Mouse (Mus musculus) stomach, postnatal 0 days (tissue): ENCODE data around the gene Kdm1a. TPM values are rescaled to one million over a fixed set of nuclear protein-coding genes. Genes with fewer than 3 reads are reported as not detected.

Experiments used
- ATAC-seq: fragments of 200-750 bp; cut with Nextera tagmentation; 2 replicates; pipeline ENCODE4 v1.8.0; 2017; ENCODE audit not compliant: low FRiP score, low TSS enrichment
- DNase-seq: peaks from one replicate; pipeline ENCODE4 v3.0.0-alpha.2; 2016; ENCODE audit warnings: low spot score
- H3K27ac ChIP-seq: fragments of 300-500 bp; sonication (generic); replicated peaks from 2 replicates; pipeline ENCODE4 v1.5.1; 2014; ENCODE audit warnings: mild to moderate bottlenecking, control low read depth
- H3K27me3 ChIP-seq: fragments of 300-500 bp; sonication (generic); 2 replicates; pipeline ENCODE4 v1.6.1; 2014; ENCODE audit warnings: low read length; ENCODE audit not compliant: control insufficient read depth, insufficient read depth
- H3K36me3 ChIP-seq: fragments of 300-500 bp; sonication (generic); 2 replicates; pipeline ENCODE4 v1.6.1; 2014; ENCODE audit warnings: low read length, mixed read lengths; ENCODE audit not compliant: control insufficient read depth, insufficient read depth
- H3K4me1 ChIP-seq: fragments of 300-500 bp; sonication (generic); replicated peaks from 2 replicates; pipeline ENCODE4 v1.6.1; 2014; ENCODE audit warnings: antibody characterized with exemption; ENCODE audit not compliant: control insufficient read depth, insufficient read depth
- H3K4me2 ChIP-seq: fragments of 300-500 bp; sonication (generic); replicated peaks from 2 replicates; pipeline ENCODE4 v1.6.1; 2014; ENCODE audit warnings: low read depth, mild to moderate bottlenecking, control low read depth, moderate library complexity
- H3K4me3 ChIP-seq: fragments of 300-500 bp; sonication (generic); 2 replicates; pipeline ENCODE4 v1.5.1; 2014; ENCODE audit warnings: low read depth, low read length, control low read depth
- H3K9ac ChIP-seq: fragments of 300-500 bp; sonication (generic); 2 replicates; pipeline ENCODE4 v1.6.1; 2014; ENCODE audit warnings: mild to moderate bottlenecking, low read length, control low read depth, mixed read lengths
- H3K9me3 ChIP-seq: fragments of 300-500 bp; sonication (generic); 2 replicates; pipeline ENCODE4 v1.6.1; 2016; ENCODE audit warnings: low read length; ENCODE audit not compliant: control insufficient read depth
- CTCF ChIP-seq: IDR thresholded peaks from 2 replicates; pipeline ENCODE4 v1.5.1; 2016; ENCODE audit warnings: antibody characterized with exemption, low read depth, mild to moderate bottlenecking, moderate library complexity
- EP300 ChIP-seq: optimal IDR thresholded peaks from 2 replicates; pipeline ENCODE3; 2016; ENCODE audit warnings: antibody characterized with exemption
- WGBS: fragments of 180-500 bp; shearing (Covaris S2); extraction: QIAGEN DNeasy Blood & Tissue Kit; methylation state at CpG from one replicate; pipeline ENCODE4 v1.1.7; 2014; 5-methylcytosine and 5-hydroxymethylcytosine counted together
- polyA plus RNA-seq: library from polyadenylated mRNA; unstranded; fragments of >200 nt; fragmentation: Nextera tagmentation; extraction: Ambion mirVana; gene quantifications from 2 replicates; pipeline ENCODE4 v1.2.1, GENCODE M21; 2015

The Kdm1a gene
- polyA plus RNA-seq, 1 experiment from 2014 or later = 13.8 TPM

- TF ChIP-seq CTCF = no peak
- TF ChIP-seq EP300 = no peak
- Histone ChIP-seq H3K4me3 (no peak overlapping the region), H3K9ac (no peak overlapping the region), H3K4me2 (no peak overlapping the region), H3K9me3 (no peaks in the 10 kb centered on the region), H3K4me1 (no peaks in the 10 kb centered on the region), H3K36me3 (peaks cover 2% of the 10 kb centered on the region; the same call in 1 of the 2 replicates), H3K27ac (no peak overlapping the region), H3K27me3 (no peaks in the 10 kb centered on the region)
- no peak for ATAC-seq
- WGBS = 72% methylated on average over 4 of the region's 4 CpGs
- DNase-seq = no peak
Observed at GRCm38 (mm10) chr4:136588003-136588402, 14.5 kb downstream of the Kdm1a start.

GRCm38 (mm10) chr4:136587221-136587827, 15.2 kb downstream of the Kdm1a start:
- Histone ChIP-seq H3K27me3 (no peaks in the 10 kb centered on the region), H3K27ac (no peak overlapping the region), H3K9me3 (no peaks in the 10 kb centered on the region), H3K4me2 (no peak overlapping the region), H3K4me1 (no peaks in the 10 kb centered on the region), H3K9ac (no peak overlapping the region), H3K4me3 (no peak overlapping the region), H3K36me3 (peaks cover 2% of the 10 kb centered on the region; the same call in 1 of the 2 replicates)
- DNase-seq = no peak
- 88% methylated on average over 4 of the region's 4 CpGs for WGBS
- no peak for ATAC-seq
- TF ChIP-seq CTCF (no peak), EP300 (no peak)

- Histone ChIP-seq H3K4me3 (no peak overlapping the region), H3K27ac (no peak overlapping the region), H3K9ac (no peak overlapping the region), H3K4me2 (no peak overlapping the region), H3K27me3 (no peaks in the 10 kb centered on the region), H3K4me1 (no peaks in the 10 kb centered on the region), H3K36me3 (no peaks in the 10 kb centered on the region), H3K9me3 (no peaks in the 10 kb centered on the region)
- WGBS = 78% methylated on average over 3 of the region's 3 CpGs
- TF ChIP-seq EP300 (no peak), CTCF (no peak)
- no peak for ATAC-seq
- no peak for DNase-seq
Observed at GRCm38 (mm10) chr4:136581885-136582284, 20.6 kb downstream of the Kdm1a start.

GRCm38 (mm10) chr4:136569998-136570397, 32.5 kb downstream of the Kdm1a start:
- Histone ChIP-seq H3K4me3 (no peak overlapping the region), H3K36me3 (peaks cover 14% of the 10 kb centered on the region), H3K9me3 (no peaks in the 10 kb centered on the region), H3K27ac (no peak overlapping the region), H3K9ac (no peak overlapping the region), H3K4me2 (no peak overlapping the region), H3K4me1 (no peaks in the 10 kb centered on the region), H3K27me3 (no peaks in the 10 kb centered on the region)
- TF ChIP-seq EP300 = no peak
- no peak for TF ChIP-seq CTCF
- DNase-seq (no peak), ATAC-seq (peak; percentile 51; the same call in 1 of the 2 replicates)

GRCm38 (mm10) chr4:136568629-136569028, 33.9 kb downstream of the Kdm1a start:
- TF ChIP-seq EP300 = no peak
- TF ChIP-seq CTCF = peak; percentile 51
- no peak overlapping the region for H3K4me3 ChIP-seq
- peaks cover 14% of the 10 kb centered on the region for H3K36me3 ChIP-seq
- no peak for DNase-seq
- H3K27ac ChIP-seq = no peak overlapping the region
- ATAC-seq = no peak
- 68% methylated on average over 3 of the region's 3 CpGs for WGBS
- H3K27me3 ChIP-seq = no peaks in the 10 kb centered on the region
- H3K4me2 ChIP-seq = no peak overlapping the region
- H3K4me1 ChIP-seq = no peaks in the 10 kb centered on the region
- H3K9ac ChIP-seq = no peak overlapping the region
- H3K9me3 ChIP-seq = no peaks in the 10 kb centered on the region

- TF ChIP-seq EP300 (no peak), CTCF (no peak)
- Histone ChIP-seq H3K9ac (no peak overlapping the region), H3K27ac (no peak overlapping the region), H3K4me2 (no peak overlapping the region), H3K4me1 (no peaks in the 10 kb centered on the region), H3K36me3 (peaks cover 8% of the 10 kb centered on the region), H3K9me3 (no peaks in the 10 kb centered on the region), H3K27me3 (no peaks in the 10 kb centered on the region), H3K4me3 (no peak overlapping the region)
- 76% methylated on average over 6 of the region's 6 CpGs for WGBS
- ATAC-seq (no peak), DNase-seq (no peak)
Observed at GRCm38 (mm10) chr4:136562755-136563154, 39.8 kb downstream of the Kdm1a start.
